Mouse (Mus musculus): ENCODE results near the gene Cdpf1. TPM values are rescaled to one million over a fixed set of nuclear protein-coding genes. Genes with fewer than 3 reads are reported as not detected.

Gene Cdpf1
- polyA plus RNA-seq, 1 experiment: 43.0 TPM

- no peak for TF ChIP-seq POLR2A (IDR thresholded peaks at IDR 0.05; ENCODE audit: borderline replicate concordance, extremely low read depth, low read depth, low read length)
- no peak for TF ChIP-seq CTCF (IDR thresholded peaks at IDR 0.05; ENCODE audit: insufficient read depth, low read length)
- Histone ChIP-seq H3K4me1 (ENCODE audit: control insufficient read depth, insufficient read depth, low read length) (no peaks in the 10 kb centered on the region), H3K4me3 (replicated peaks; ENCODE audit: extremely low read depth, low read depth, low read length) (peak overlapping the region; percentile 33)
- 63% methylated on average over 5 of the region's 5 CpGs for WGBS
- DNase-seq: no peak
Measured at GRCm38 (mm10) chr15:85810462-85810805, 1.1 kb downstream of the Cdpf1 start.

GRCm38 (mm10) chr15:85809091-85809490 is 2.4 kb downstream of the Cdpf1 start:
- WGBS: 83% methylated on average over 12 of the region's 12 CpGs
- DNase-seq: no peak
- Histone ChIP-seq H3K4me1 (ENCODE audit: control insufficient read depth, insufficient read depth, low read length) (no peaks in the 10 kb centered on the region), H3K4me3 (replicated peaks; ENCODE audit: extremely low read depth, low read depth, low read length) (no peak overlapping the region)
- TF ChIP-seq CTCF (IDR thresholded peaks at IDR 0.05; ENCODE audit: insufficient read depth, low read length): no peak
- TF ChIP-seq POLR2A (IDR thresholded peaks at IDR 0.05; ENCODE audit: borderline replicate concordance, extremely low read depth, low read depth, low read length): no peak

GRCm38 (mm10) chr15:85808434-85808833 is 3.1 kb downstream of the Cdpf1 start:
- no peak for DNase-seq
- Histone ChIP-seq H3K4me1 (ENCODE audit: control insufficient read depth, insufficient read depth, low read length) (no peaks in the 10 kb centered on the region), H3K4me3 (replicated peaks; ENCODE audit: extremely low read depth, low read depth, low read length) (no peak overlapping the region)
- TF ChIP-seq POLR2A (IDR thresholded peaks at IDR 0.05; ENCODE audit: borderline replicate concordance, extremely low read depth, low read depth, low read length) (no peak), CTCF (IDR thresholded peaks at IDR 0.05; ENCODE audit: insufficient read depth, low read length) (no peak; the same call in 1 of the 2 replicates)
- WGBS: 66% methylated on average over 8 of the region's 8 CpGs

GRCm38 (mm10) chr15:85808031-85808430 is 3.5 kb downstream of the Cdpf1 start:
- H3K4me3 ChIP-seq (replicated peaks; ENCODE audit: extremely low read depth, low read depth, low read length): no peak overlapping the region
- TF ChIP-seq CTCF (IDR thresholded peaks at IDR 0.05; ENCODE audit: insufficient read depth, low read length): no peak
- TF ChIP-seq POLR2A (IDR thresholded peaks at IDR 0.05; ENCODE audit: borderline replicate concordance, extremely low read depth, low read depth, low read length): no peak
- no peaks in the 10 kb centered on the region for H3K4me1 ChIP-seq (ENCODE audit: control insufficient read depth, insufficient read depth, low read length)
- no peak for DNase-seq
- WGBS: 72% methylated on average over 6 of the region's 6 CpGs

GRCm38 (mm10) chr15:85807404-85807803 is 4.1 kb downstream of the Cdpf1 start:
- 80% methylated on average over 4 of the region's 4 CpGs for WGBS

GRCm38 (mm10) chr15:85806886-85807285 is 4.6 kb downstream of the Cdpf1 start:
- WGBS: 70% methylated on average over 4 of the region's 4 CpGs
- DNase-seq: no peak
- TF ChIP-seq CTCF (IDR thresholded peaks at IDR 0.05; ENCODE audit: insufficient read depth, low read length) (no peak), POLR2A (IDR thresholded peaks at IDR 0.05; ENCODE audit: borderline replicate concordance, extremely low read depth, low read depth, low read length) (no peak)
- no peak overlapping the region for H3K4me3 ChIP-seq (replicated peaks; ENCODE audit: extremely low read depth, low read depth, low read length)
- H3K4me1 ChIP-seq (ENCODE audit: control insufficient read depth, insufficient read depth, low read length): no peaks in the 10 kb centered on the region

More at GRCm38 (mm10) chr15:85807404-85807803, 4.1 kb downstream of the Cdpf1 start:
- no peak for DNase-seq
- Histone ChIP-seq H3K4me1 (ENCODE audit: control insufficient read depth, insufficient read depth, low read length) (no peaks in the 10 kb centered on the region), H3K4me3 (replicated peaks; ENCODE audit: extremely low read depth, low read depth, low read length) (no peak overlapping the region)
- TF ChIP-seq CTCF (IDR thresholded peaks at IDR 0.05; ENCODE audit: insufficient read depth, low read length) (no peak), POLR2A (IDR thresholded peaks at IDR 0.05; ENCODE audit: borderline replicate concordance, extremely low read depth, low read depth, low read length) (no peak)

GRCm38 (mm10) chr15:85802931-85803330 is 8.6 kb downstream of the Cdpf1 start:
- WGBS: 77% methylated on average over 2 of the region's 2 CpGs
- no peak for TF ChIP-seq POLR2A (IDR thresholded peaks at IDR 0.05; ENCODE audit: borderline replicate concordance, extremely low read depth, low read depth, low read length)
- TF ChIP-seq CTCF (IDR thresholded peaks at IDR 0.05; ENCODE audit: insufficient read depth, low read length): no peak
- H3K4me1 ChIP-seq (ENCODE audit: control insufficient read depth, insufficient read depth, low read length): no peaks in the 10 kb centered on the region
- no peak overlapping the region for H3K4me3 ChIP-seq (replicated peaks; ENCODE audit: extremely low read depth, low read depth, low read length)
- DNase-seq: no peak

- DNase-seq: no peak
Measured at GRCm38 (mm10) chr15:85798676-85799075, 12.8 kb downstream of the Cdpf1 start.

GRCm38 (mm10) chr15:85795516-85795915 is 16.0 kb downstream of the Cdpf1 start:
- TF ChIP-seq POLR2A (IDR thresholded peaks at IDR 0.05; ENCODE audit: borderline replicate concordance, extremely low read depth, low read depth, low read length) (no peak), CTCF (IDR thresholded peaks at IDR 0.05; ENCODE audit: insufficient read depth, low read length) (no peak)
- Histone ChIP-seq H3K4me3 (replicated peaks; ENCODE audit: extremely low read depth, low read depth, low read length) (no peak overlapping the region), H3K4me1 (ENCODE audit: control insufficient read depth, insufficient read depth, low read length) (no peaks in the 10 kb centered on the region)
- no peak for DNase-seq
- 72% methylated on average over 6 of the region's 6 CpGs for WGBS

More at GRCm38 (mm10) chr15:85798676-85799075, 12.8 kb downstream of the Cdpf1 start:
- TF ChIP-seq POLR2A (IDR thresholded peaks at IDR 0.05; ENCODE audit: borderline replicate concordance, extremely low read depth, low read depth, low read length) (no peak), CTCF (IDR thresholded peaks at IDR 0.05; ENCODE audit: insufficient read depth, low read length) (no peak)
- H3K4me3 ChIP-seq (replicated peaks; ENCODE audit: extremely low read depth, low read depth, low read length): no peak overlapping the region
- WGBS: 91% methylated on average over 8 of the region's 8 CpGs
- no peaks in the 10 kb centered on the region for H3K4me1 ChIP-seq (ENCODE audit: control insufficient read depth, insufficient read depth, low read length)

GRCm38 (mm10) chr15:85792819-85793218 is 18.7 kb downstream of the Cdpf1 start:
- no peaks in the 10 kb centered on the region for H3K4me1 ChIP-seq (ENCODE audit: control insufficient read depth, insufficient read depth, low read length)
- WGBS: 53% methylated on average over 1 of the region's 1 CpGs
- TF ChIP-seq CTCF (IDR thresholded peaks at IDR 0.05; ENCODE audit: insufficient read depth, low read length) (no peak), POLR2A (IDR thresholded peaks at IDR 0.05; ENCODE audit: borderline replicate concordance, extremely low read depth, low read depth, low read length) (no peak)
- DNase-seq: no peak
- H3K4me3 ChIP-seq (replicated peaks; ENCODE audit: extremely low read depth, low read depth, low read length): no peak overlapping the region

Measured in lung, adult 2 months (tissue).